Mouse (Mus musculus): ENCODE data around the gene Gm49358. TPM values are rescaled to one million over a fixed set of nuclear protein-coding genes. Genes with fewer than 3 reads are reported as not detected.
A peak's percentile ranks its signal among the peaks of the same experiment; 100 is the strongest.

The Gm49358 gene
- total RNA-seq, 2 experiments from 2014 or later: not detected

DNA sequence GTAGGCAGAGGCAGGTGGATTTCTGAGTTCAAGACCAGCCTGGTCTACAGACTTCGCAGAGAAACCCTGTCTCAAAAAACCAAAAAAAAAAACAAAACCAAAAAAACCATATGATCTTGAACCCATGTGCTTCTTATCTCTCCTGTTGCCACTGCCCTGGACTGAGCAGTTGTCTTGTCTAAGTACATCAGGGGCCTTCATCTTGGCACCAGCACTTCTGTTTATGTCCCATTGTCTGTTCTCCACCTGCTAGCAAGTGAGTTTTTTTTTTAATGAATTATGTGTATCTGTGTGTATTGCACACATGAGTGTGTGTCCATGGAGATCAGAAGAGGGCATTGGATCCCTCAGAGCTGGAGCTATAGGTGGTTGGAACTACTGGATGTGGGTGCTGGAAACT is 43.6 kb downstream of the Gm49358 start:
- ATAC-seq (replicated peaks; ENCODE audit: low FRiP score, low TSS enrichment, poor library complexity, severe bottlenecking): peak; percentile 83

DNA sequence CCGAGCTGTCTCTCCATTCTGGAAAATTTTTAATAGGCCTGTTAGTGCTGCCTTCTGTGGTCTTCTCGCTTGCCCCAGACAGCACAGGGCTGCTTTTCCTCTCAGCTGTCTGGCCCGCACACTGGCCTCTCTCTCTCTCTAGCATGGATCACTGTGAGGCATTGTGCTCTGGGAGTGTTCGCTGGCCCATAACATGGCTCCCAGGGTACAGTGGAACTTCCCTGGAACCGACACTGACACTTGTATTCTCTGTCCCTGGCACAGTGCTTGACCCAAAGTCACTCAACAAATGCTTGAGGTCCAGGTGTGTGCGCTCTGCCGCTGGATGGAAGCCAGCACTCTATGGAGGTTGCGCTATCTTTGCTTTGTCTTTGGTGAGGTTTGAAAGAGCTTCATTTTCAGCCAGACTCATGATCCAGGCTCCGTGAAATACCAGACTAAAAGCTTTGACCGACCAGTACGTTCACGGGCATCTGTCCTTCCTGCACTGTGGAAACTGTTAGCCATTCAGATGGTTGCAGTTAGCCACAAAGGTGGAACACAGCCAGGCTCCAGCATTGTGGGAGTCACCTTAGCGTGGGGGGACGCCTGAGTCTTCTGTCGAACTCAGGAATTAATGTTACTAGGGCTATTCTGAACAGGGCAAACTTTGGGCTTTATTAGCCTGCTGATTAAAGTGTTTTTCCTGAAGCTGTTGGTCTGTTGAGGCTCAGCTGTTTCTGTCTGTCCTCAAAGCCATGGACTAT is 44.4 kb downstream of the Gm49358 start:
- ATAC-seq (replicated peaks; ENCODE audit: low FRiP score, low TSS enrichment, poor library complexity, severe bottlenecking): peak; percentile 28; the same call in 1 of the 2 replicates

DNA sequence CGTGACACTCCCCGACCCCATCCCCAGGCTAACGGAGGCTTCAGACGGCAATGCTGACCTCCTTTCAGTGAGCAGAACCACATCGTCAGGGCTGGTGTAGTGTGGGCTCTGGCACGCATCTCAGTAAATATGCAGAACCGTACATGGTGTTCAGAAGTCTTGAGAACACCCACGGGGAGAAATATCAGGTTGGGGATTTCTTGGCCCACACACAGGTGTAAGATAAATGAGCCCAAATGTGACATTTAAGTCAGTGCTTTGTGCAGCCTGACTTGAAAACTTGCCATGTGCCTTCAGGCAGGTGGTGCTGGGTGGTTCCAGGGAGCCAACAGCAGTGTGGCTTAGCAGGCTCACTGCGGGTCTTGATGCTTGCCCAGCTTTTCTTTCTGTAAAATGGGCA is 46.2 kb downstream of the Gm49358 start:
- ATAC-seq (replicated peaks; ENCODE audit: low FRiP score, low TSS enrichment, poor library complexity, severe bottlenecking): no peak

DNA sequence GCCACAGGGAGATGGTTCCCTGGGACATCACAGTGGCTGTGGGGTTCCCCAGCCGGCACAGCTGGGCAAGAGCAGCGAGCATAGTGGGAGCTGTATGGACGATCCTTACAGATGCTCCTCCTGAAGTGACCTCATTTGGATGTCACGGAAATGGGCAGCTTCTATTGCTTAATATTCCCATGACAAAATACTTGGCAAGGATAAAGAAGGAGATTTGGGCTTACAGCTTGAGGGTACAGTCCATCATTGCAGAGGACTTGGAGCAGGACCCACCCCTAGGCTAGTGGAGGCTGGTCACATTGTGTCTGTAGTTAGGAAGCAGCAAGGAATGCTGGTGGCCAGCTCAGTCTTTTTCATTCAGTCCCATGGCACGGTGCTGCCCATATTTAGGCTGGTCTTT is 46.8 kb downstream of the Gm49358 start:
- no peak for ATAC-seq (replicated peaks; ENCODE audit: low FRiP score, low TSS enrichment, poor library complexity, severe bottlenecking)

DNA sequence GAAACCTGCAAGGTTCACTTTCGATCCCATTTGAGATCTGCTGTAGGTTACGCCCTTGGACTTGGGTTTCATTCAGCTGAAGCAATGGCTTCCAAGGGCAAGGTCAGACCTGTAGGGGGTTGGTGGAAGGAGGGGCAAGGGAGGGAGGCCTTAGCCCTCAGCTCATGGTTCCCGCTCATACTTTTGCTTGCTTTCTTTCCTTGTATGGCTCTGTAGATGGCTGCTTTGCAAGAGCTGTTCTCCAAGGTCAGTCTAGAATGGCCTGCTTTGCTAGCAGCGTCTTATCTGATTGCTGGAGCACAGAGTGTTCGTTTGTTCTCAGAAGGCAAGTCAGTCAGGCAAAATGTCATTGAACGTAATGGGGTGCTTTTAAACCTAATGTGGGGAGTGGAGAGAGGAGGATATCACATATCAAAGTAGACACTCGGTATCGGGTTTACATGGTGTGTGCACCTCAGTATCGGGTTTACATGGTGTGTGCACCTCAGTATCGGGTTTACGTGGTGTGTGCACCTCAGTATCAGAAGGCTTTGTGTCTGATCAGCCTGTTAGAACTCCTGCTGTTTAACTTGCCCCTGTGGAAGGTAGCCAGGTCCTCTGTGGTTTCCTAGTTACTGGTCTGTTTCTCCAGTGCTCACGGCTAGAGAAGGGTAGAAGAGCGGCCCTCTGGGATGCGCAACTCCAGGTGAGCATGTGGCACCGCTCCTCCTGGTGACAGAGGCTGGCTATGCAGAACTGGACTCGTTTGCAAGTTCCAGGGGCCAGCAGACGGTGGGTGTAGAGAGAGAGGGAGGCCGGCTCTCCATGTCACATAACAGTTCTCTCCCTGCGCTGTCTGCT is 50.7 kb downstream of the Gm49358 start:
- ATAC-seq (replicated peaks; ENCODE audit: low FRiP score, low TSS enrichment, poor library complexity, severe bottlenecking): no peak

DNA sequence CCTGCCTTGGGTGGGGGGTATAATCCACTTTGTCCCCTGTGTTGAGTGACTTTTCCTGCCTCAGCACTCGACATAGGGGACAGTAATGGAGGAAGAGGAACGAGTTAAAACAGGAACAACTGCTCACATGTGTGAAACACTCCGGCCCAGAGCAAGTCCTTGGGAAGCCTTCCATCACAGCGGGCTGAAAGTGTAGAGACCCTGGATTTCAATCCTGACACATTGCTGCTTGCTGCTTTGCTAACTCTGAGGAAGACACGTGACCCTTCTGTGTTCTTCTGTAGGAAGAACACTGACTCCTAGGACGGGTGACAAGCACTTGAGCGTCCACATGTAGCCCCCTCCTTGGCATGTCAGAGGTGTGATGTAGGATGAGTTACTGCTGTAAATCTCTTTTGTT is 51.4 kb downstream of the Gm49358 start:
- ATAC-seq (replicated peaks; ENCODE audit: low FRiP score, low TSS enrichment, poor library complexity, severe bottlenecking): no peak

DNA sequence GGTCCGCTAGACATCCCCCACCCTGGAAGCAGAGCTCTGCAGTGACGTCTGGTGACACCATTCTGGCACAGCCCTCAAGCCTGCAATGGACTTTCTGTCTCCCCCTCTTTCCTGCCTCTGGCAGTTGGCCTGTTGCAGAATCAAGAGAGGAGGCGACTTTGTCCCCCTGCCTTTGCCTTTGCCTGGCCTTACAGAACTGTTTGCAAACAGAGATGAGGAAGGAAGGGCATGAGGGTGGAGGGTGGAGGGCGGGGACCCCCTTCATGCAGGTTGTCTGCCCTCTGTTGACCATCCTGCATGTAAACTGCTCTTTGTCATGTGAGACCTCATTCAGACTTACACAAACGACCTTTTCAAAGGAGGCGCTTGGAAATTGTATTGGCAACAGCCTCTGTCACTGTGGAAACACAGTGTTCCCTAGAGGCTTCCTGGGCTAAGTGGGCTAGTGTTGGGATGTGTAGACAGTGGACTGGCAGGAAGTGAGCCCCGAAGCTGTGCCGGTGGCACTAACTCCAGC is 55.9 kb downstream of the Gm49358 start:
- no peak for ATAC-seq (replicated peaks; ENCODE audit: low FRiP score, low TSS enrichment, poor library complexity, severe bottlenecking)

DNA sequence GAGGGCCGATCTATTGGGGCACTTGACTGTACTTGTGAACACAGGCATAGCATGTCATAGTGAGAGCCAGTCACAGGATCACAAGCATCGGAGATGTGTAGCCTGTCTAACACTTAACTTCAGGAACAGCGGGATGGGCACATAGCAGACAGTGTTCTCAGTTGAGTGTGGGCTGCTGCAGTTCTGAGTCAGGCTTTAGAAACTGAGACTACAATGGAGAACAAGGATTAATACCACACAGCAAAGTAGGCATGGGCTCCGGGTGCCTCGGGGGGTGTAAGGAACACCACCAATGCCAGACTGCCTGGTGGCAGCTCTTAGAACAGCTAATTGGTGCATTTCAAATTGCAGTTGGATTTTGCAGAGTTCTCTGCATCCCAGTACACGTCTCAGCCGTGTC is 57.2 kb downstream of the Gm49358 start:
- ATAC-seq (replicated peaks; ENCODE audit: low FRiP score, low TSS enrichment, poor library complexity, severe bottlenecking): no peak

DNA sequence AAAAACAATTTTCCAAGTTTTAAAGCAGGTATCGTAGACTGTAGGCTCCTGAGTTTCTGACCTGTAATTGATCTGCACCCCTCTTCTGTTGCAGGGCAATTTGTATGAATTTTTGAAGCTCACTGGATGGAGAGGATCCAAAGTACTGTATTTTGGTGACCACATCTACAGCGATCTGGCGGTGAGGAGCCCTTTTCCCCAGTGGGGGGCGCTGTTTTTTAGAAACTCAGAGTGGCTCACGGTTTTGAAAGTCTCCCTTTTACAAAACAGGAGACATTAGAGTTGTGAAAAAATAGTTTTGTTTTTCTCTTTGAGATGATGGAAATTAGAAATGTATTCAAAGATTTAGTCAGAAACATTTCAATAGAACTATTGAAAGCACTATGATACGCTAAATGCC is 60.3 kb downstream of the Gm49358 start:
- ATAC-seq (replicated peaks; ENCODE audit: low FRiP score, low TSS enrichment, poor library complexity, severe bottlenecking): no peak

DNA sequence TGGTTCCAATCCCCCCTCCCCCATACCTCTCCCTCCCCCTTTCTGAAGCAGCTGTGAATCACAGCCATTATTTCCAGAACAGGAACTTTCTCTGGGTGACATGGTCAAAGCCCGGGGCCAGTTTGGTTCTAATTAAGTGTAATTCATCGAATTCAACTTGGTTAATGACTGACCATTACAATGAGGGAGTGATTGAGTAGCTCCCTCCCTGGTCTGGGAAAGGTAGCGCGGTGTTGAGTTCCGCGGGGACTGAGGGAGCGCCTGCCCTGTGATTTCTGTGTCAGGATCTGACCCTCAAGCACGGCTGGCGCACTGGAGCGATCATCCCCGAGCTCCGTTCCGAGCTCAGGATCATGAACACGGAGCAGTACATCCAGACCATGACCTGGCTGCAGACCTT is 61.1 kb downstream of the Gm49358 start:
- ATAC-seq (replicated peaks; ENCODE audit: low FRiP score, low TSS enrichment, poor library complexity, severe bottlenecking): no peak

DNA sequence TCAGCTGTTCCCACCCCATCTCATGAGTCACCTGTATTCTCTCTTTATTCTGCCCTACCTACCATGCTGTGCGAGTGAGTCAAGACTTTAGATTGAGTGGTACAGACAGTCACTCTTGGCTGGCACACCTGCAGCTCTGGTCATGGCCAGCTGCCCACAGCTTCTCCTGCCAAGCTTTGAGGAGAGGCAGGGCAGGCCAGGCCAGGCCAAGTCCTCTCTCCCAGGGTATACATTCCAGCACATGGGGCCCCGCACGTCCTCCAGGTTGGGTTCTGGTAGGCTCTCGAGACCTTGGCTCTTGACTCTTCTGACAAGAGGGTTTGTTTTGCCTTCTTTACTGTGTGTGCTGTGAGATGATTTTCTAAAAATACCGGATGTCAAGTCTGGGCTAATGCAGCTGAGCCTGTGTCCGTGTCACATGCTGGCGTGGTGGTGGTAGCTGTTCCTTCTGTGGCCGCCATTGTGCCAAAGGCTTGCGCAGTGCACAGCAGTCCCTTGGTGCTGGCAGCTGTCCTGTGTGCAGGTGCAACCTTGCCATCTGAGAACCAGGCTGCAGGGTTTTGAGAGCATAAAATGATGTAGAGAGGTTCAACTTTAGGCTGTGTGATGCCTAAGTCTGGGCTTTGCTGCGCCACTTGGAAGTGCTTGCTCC is 62.2 kb downstream of the Gm49358 start:
- ATAC-seq (replicated peaks; ENCODE audit: low FRiP score, low TSS enrichment, poor library complexity, severe bottlenecking): no peak

DNA sequence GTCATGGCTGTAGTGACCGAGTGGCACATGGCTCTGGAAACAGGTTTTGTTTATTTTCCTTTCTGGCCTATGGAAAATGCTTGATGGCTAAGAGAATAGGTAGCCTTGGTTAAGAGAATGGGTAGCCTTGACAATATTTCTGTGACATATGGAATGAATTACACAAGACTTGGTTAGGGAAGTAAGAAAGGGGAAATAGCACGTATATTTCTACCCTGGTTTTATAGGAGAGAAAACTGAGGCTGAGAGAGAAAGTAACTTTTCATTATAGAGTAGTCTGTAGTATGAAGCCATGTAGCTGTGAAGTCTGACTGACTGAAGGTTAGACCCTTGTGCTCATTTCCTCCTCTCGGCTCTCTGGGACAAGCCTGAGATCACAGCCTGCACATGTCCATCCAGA is 63.2 kb downstream of the Gm49358 start:
- no peak for ATAC-seq (replicated peaks; ENCODE audit: low FRiP score, low TSS enrichment, poor library complexity, severe bottlenecking)

DNA sequence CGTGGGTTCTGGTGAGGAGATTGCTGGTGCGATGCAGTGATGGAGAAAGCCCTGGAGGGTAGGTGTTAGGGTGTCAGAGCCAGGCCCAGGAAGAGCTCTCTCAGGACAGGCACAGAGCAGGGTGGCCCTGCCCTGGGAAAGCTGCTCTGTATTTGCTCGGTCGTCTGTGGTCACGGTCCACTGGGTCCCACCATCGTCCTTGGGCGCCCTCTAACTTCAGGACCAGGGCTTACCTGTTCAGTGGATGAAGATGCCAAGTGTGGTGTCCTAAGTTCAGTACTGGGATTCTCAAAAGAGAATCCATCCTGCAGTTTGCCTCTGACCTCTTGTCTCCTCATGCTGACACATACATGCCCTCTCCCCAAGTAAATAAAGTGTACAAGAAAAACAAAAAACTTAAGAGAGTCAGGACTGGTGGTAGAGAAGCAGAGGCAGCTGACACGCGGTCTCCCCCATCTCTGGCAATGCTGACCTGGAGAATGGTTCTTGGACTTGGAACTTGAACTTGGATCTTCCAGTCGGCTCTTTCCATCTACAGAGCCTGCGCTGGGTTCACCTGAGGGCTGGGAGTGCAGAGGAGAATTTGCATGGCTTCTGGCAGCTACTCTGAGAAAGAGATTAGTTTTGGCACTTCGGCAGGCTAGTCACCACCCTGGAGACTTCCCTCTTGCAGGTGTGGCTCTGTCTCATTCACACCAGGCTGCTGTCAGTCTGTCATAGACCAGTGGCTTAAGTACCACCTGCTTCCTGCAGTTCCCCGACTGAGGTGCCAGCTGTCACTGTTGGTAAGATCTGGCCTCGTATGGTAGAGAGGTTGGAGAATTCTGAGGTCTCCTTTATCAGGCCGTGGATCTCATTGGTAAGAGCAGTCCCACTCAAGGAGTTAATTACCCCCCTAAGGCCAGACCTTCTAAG is 64.7 kb downstream of the Gm49358 start:
- no peak for ATAC-seq (replicated peaks; ENCODE audit: low FRiP score, low TSS enrichment, poor library complexity, severe bottlenecking)

DNA sequence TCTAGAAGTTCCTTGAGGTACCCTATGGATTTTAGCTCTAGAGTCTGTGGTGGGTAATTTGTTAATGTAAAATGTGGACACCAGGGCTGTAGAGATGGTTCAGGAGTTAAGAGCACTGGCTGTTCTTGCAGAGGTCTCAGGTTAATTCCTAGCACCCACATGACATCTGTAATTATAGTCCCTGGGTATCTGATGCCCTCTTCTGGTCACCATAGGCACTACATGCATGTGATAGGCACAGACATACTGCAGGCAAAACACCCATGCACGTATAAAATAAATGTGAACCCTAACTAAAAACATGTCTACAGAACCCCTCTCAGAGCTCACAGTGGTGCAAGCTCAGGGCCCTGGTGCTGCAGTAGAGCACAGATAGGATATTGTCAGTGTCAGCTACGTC is 65.7 kb downstream of the Gm49358 start:
- ATAC-seq (replicated peaks; ENCODE audit: low FRiP score, low TSS enrichment, poor library complexity, severe bottlenecking): no peak

DNA sequence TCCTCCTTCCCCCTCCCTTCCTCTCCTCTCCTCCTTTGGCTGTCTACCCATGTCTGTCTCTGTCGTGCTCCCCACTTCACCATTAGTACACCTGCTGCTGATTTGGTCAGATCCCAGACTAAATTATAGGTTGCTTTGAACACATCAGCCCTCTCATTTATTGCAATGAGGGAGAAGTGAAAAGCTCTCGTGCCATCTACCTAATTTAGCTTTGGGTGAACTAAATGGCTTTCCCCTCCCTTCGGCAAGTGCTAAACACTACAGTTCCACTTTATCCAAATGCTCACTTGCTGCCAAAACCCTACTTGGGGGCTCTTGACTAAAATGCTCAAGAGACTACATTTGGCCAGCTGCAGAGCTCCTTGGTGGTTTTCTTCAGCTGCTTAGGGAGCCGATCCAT is 73.0 kb downstream of the Gm49358 start:
- ATAC-seq (replicated peaks; ENCODE audit: low FRiP score, low TSS enrichment, poor library complexity, severe bottlenecking): no peak

DNA sequence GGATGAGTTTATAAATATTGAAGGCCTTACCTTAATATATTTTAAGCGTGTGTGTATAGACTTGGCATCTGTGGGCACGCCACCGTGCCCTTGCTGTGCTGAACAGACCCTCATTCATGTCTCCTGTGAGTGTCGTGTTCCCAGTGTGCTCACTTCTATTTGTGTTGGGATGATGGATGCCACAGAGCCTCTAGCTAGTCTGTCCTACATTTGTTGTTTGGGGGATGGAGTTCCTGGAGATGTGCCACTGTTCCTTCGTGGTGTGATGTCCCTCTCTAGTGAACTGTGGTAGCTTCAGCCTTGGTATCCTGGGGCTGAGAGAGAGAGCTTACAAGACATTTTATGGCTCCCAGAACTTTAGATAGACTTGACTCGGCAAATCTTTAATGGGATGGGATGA is 75.1 kb downstream of the Gm49358 start:
- no peak for ATAC-seq (replicated peaks; ENCODE audit: low FRiP score, low TSS enrichment, poor library complexity, severe bottlenecking)

DNA sequence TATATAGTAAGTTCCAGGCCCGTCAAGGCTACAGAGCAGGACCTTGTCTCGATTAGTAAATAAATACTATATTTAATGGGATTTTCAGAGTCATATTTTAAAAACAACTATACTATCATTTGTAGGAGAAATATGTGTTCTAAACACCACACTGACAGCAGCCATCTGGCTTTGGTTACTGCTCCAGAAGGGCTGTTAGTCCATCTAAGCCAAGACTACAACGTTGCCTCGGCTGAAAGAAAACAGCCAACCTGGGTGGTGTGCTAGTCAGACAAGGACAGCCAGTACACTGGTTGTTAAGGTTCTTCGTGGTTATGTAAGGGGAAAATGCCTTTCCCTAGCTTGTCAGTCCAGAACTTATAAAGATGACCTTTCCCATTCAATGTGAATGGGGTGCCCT is 78.9 kb downstream of the Gm49358 start:
- no peak for ATAC-seq (replicated peaks; ENCODE audit: low FRiP score, low TSS enrichment, poor library complexity, severe bottlenecking)

DNA sequence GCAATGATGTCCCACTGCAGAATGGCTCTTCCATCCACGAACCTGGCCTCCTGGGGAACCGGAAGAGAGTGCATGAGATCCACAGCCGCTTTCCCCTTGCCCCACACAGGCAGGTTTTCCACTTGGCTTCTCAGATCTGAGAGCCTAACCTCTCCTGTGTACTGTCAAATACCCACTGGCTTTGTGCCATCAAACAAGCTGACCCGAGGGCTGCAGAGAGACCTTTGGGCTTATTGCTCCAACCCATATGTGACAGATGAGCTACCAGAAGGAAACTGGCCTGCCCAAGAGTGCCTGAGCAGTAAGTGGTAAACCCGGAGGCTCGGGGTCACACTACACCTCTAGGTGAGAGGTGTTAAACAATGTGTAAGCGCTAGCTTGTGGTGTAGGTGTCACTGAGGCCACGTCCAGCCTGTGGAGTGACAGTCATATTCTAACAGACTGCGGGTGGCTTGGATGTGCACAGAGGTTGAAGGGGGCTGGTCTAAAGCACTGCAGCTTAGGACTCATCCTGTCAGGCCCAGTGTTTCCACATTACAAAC is 83.2 kb downstream of the Gm49358 start:
- no peak for ATAC-seq (replicated peaks; ENCODE audit: low FRiP score, low TSS enrichment, poor library complexity, severe bottlenecking)

DNA sequence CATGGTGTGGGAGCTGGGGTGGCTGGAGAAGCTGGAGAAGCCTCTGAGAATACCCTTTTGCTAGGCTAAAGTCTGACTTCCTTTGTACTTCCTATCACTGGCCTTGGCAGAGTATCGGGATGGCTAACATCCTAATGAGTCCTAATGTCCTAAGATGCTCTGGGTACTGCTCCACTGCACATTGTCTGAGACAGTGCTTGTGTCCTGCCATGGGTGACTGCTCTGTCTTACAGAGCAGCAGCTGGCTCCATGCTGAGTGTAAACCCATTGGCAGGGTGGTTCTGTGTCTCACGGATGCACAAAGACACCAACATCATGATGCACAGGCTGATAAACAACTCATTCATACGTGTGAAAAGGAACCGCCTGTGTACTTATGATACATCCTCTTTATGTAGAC is 85.3 kb downstream of the Gm49358 start:
- no peak for ATAC-seq (replicated peaks; ENCODE audit: low FRiP score, low TSS enrichment, poor library complexity, severe bottlenecking)

Measured in megakaryocyte-erythroid progenitor cell, adult 5-6 weeks (primary cell).